Mouse (Mus musculus): ENCODE measurements at regions not wholly inside any gene's neighbourhood (a gene's known extent, or its start where the extent isn't known, plus 50 kb on each side); places are given as distances from the start of the nearest gene placed in this dataset.

GRCm38 (mm10) chr8:125314221-125314984 lies 255.2 kb downstream of the Sipa1l2 start:
- WGBS: 68% methylated on average over 10 of the region's 10 CpGs

DNA sequence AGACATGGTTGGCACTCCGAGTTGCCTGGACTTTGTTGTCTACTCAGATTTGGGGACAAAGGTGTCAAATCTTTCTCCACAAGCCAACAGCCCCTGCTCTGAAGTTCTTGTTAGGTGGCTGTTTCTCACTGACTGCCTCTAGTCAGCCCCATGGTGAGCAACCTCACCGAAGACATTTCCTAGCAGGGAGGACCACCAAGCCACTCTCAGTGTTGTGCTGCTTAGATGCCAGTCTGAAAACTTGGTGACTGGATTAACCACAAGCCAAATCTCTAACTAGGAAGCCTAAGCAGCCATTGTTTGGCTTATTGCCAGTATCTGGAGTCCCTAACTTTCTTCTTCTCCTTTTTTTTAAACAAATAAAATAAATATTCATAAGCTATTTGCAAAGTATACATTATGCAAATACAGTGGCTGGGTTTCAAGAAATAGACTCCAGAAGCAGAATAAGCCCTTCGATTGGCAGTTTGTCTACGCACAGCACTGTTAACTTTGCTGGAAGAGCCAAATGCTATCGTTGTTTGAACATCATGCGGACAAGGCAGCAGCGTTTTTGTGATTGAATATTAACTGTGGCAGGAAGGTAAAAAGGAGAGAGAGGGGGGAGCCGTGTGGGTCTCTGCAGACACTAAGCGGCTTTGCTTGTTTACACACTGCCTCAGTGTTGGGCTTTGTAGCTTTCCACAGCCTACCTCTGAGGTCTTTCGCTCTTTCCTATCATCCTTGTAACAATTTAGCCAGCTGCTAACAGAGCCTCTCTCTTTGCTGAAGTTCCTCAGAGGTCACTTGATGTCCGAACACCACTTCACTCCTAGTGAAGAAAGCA lies 257.4 kb downstream of the Disc1 start:
- Histone ChIP-seq H3K36me3 (ENCODE audit: insufficient read depth) (no peaks in the 10 kb centered on the region), H3K4me1 (ENCODE audit: insufficient read depth) (peaks cover 18% of the 10 kb centered on the region; the same call in 1 of the 2 replicates), H3K9me3 (ENCODE audit: low read length) (no peaks in the 10 kb centered on the region), H3K4me2 (ENCODE audit: low read depth) (no peak overlapping the region), H3K9ac (no peak overlapping the region), H3K27ac (ENCODE audit: low read depth, low read length) (no peak overlapping the region), H3K4me3 (ENCODE audit: low read depth, low read length) (no peak overlapping the region), H3K27me3 (ENCODE audit: insufficient read depth, low read length) (no peaks in the 10 kb centered on the region)
- DNase-seq (peak; percentile 46), ATAC-seq (no peak)
- TF ChIP-seq CTCF (IDR thresholded peaks at IDR 0.05; ENCODE audit: low read depth): no peak
- WGBS: 18% methylated on average over 11 of the region's 11 CpGs

More at GRCm38 (mm10) chr8:125314221-125314984, 255.2 kb downstream of the Sipa1l2 start:
- no peak for ATAC-seq
- TF ChIP-seq CTCF (IDR thresholded peaks at IDR 0.05; ENCODE audit: low read depth): no peak
- H3K9ac ChIP-seq: no peak overlapping the region
- no peak overlapping the region for H3K27ac ChIP-seq (ENCODE audit: low read depth, low read length)
- DNase-seq: no peak
- no peak overlapping the region for H3K4me3 ChIP-seq (ENCODE audit: low read depth, low read length)
- peaks cover 11% of the 10 kb centered on the region; the same call in 1 of the 2 replicates for H3K4me1 ChIP-seq (ENCODE audit: insufficient read depth)
- H3K9me3 ChIP-seq (ENCODE audit: low read length): no peaks in the 10 kb centered on the region
- no peaks in the 10 kb centered on the region for H3K27me3 ChIP-seq (ENCODE audit: insufficient read depth, low read length)
- H3K4me2 ChIP-seq (ENCODE audit: low read depth): no peak overlapping the region
- H3K36me3 ChIP-seq (ENCODE audit: insufficient read depth): no peaks in the 10 kb centered on the region

All from forebrain, postnatal 0 days (tissue).